Mouse (Mus musculus): ENCODE data around the gene St3gal2.
"Not testable (repeated sequence)": the region's sequence is repeated elsewhere in the genome, so short reads cannot be mapped to it uniquely, and the experiment has no call there.

The St3gal2 gene

GRCm38 (mm10) chr8:110945716-110946115 is 26.0 kb downstream of the St3gal2 start:
- Histone ChIP-seq H3K27me3 (ENCODE audit: control insufficient read depth, insufficient read depth, low read length, poor library complexity, severe bottlenecking) (no peaks in the 10 kb centered on the region), H3K36me3 (ENCODE audit: control insufficient read depth, insufficient read depth, low read length, poor library complexity, severe bottlenecking) (no peaks in the 10 kb centered on the region)
- DNase-seq (ENCODE audit: low read depth, low spot score) = no peak

DNA sequence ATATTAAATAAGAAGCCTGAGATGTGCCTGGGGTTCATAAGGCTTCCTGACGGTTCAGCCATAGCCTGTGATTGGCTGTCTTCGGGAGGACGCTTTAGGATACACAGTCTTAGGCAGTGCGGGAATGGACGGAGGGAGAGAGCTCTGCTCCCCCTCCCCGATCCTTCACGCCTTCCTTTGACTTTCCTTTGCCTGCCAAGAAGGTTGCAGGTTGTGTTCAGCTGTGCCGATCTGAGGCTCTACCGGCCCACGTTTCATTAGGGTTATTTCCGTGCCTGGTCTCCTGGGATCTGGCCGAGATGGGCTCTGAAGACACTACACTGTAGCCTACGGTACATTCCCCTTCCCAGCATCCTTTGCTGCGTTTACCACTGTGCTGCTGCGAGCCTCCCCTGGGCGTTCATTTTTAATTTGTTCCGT is 30.4 kb downstream of the St3gal2 start:
- Histone ChIP-seq H3K36me3 (ENCODE audit: control insufficient read depth, insufficient read depth, low read length, poor library complexity, severe bottlenecking) (no peaks in the 10 kb centered on the region), H3K27me3 (ENCODE audit: control insufficient read depth, insufficient read depth, low read length, poor library complexity, severe bottlenecking) (no peaks in the 10 kb centered on the region)
- DNase-seq (ENCODE audit: low read depth, low spot score) = peak; percentile 77

DNA sequence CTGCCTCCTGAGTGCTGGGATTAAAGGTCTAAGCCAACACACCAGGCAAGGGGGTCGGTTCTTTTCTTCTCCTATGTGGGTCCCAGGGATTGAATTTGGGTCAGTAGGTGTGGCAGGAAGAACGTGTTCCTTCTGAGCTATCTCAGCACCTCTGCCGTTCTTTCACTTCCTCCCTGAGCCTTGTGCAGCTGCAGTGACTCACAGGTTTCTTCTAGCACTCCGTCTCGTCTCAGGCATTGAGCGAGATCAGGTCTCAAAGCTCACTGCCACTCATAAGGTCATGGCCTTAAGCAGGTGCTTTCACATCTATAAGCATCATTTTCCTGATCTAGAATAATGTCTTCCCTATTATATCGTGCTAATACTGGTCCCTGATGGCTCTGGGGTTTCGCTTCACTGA is 35.1 kb downstream of the St3gal2 start:
- H3K27me3 ChIP-seq (ENCODE audit: control insufficient read depth, insufficient read depth, low read length, poor library complexity, severe bottlenecking) = no peaks in the 10 kb centered on the region
- DNase-seq (ENCODE audit: low read depth, low spot score) = peak; percentile 79
- H3K36me3 ChIP-seq (ENCODE audit: control insufficient read depth, insufficient read depth, low read length, poor library complexity, severe bottlenecking) = no peaks in the 10 kb centered on the region

GRCm38 (mm10) chr8:110956619-110957450 is 37.1 kb downstream of the St3gal2 start:
- Histone ChIP-seq H3K36me3 (ENCODE audit: control insufficient read depth, insufficient read depth, low read length, poor library complexity, severe bottlenecking) (no peaks in the 10 kb centered on the region), H3K27me3 (ENCODE audit: control insufficient read depth, insufficient read depth, low read length, poor library complexity, severe bottlenecking) (no peaks in the 10 kb centered on the region)
- DNase-seq (ENCODE audit: low read depth, low spot score) = no peak

DNA sequence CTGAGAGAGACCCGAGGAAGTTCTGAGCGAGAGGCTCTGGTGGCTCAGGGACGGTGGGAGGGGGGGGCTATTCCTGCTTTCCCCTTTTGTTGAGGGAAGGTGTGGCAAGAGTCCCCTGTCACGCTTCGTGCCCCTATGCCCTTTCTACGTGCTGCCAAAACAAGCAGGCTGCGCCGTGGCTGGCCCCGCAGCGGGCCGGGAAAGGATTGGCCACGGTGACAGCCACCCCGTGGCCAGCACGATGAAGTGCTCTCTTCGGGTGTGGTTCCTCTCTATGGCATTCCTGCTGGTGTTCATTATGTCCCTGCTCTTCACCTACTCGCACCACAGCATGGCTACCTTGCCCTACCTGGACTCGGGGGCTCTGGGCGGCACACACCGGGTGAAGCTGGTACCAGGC is 37.7 kb downstream of the St3gal2 start:
- no peaks in the 10 kb centered on the region for H3K36me3 ChIP-seq (ENCODE audit: control insufficient read depth, insufficient read depth, low read length, poor library complexity, severe bottlenecking)
- no peak for DNase-seq (ENCODE audit: low read depth, low spot score)

DNA sequence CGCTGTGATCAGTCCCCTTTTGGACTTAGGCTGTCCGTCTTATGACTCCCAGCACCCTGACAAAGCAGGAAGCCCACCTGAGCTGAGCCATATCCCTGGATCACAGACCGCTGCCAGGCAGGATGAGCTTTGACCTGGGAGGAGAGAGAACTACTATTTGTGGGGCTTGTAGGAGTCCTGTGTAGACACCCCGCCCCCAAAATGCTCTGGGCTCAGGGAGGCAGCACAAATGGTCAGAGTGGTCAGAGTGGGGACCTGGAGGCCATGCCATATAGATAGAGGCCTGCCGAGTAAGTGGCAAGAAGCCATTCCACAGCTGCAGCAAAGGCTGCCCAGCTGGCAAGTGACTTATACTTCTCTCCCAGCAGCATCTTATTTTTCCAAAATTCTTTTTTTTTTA is 38.4 kb downstream of the St3gal2 start:
- Histone ChIP-seq H3K27me3 (ENCODE audit: control insufficient read depth, insufficient read depth, low read length, poor library complexity, severe bottlenecking) (no peaks in the 10 kb centered on the region), H3K36me3 (ENCODE audit: control insufficient read depth, insufficient read depth, low read length, poor library complexity, severe bottlenecking) (no peaks in the 10 kb centered on the region)
- DNase-seq (ENCODE audit: low read depth, low spot score) = no peak

More for the DNA sequence above, 37.7 kb downstream of the St3gal2 start:
- H3K27me3 ChIP-seq (ENCODE audit: control insufficient read depth, insufficient read depth, low read length, poor library complexity, severe bottlenecking) = no peaks in the 10 kb centered on the region

- DNase-seq (ENCODE audit: low read depth, low spot score) = peak; percentile 23
- not testable (repeated sequence) for H3K36me3 ChIP-seq (ENCODE audit: control insufficient read depth, insufficient read depth, low read length, poor library complexity, severe bottlenecking); H3K27me3 ChIP-seq (ENCODE audit: control insufficient read depth, insufficient read depth, low read length, poor library complexity, severe bottlenecking)
Observed at GRCm38 (mm10) chr8:110958553-110958952, 38.8 kb downstream of the St3gal2 start.

DNA sequence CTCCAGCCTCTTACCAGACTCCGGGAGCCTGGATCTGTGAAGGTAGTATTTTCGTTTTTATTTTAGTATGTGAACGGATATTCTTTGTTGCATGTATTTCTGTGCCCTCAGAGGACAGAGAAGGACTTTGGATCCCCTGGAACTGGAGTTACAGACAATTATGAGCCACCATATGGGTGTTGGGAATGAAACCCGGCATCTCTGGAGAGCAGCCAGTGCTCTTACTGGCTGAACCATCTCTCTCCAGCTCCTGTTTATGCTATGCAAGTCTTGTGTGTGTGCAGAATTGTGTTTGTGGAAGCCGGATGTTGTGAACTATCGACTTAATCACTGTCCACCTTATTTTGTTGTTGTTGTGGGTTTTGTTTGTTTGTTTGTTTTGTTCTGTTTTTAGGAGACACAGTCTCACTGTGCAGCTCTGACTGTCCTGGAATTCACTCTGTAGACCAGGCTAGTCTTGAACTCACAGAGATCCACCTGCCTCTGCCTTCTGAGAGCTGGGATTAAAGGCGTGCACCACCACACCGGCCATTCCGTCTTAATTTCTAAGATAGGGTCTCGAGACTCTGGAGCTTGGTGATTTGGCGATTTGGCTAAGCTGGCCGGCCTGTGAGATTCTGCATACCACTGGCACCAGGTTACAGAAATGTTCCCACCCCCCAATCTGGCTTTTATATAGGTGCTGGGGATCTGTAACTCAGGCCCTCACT is 39.5 kb downstream of the St3gal2 start:
- Histone ChIP-seq H3K27me3 (ENCODE audit: control insufficient read depth, insufficient read depth, low read length, poor library complexity, severe bottlenecking) (no peaks in the 10 kb centered on the region), H3K36me3 (ENCODE audit: control insufficient read depth, insufficient read depth, low read length, poor library complexity, severe bottlenecking) (no peaks in the 10 kb centered on the region)
- DNase-seq (ENCODE audit: low read depth, low spot score) = no peak

GRCm38 (mm10) chr8:110959906-110960305 is 40.2 kb downstream of the St3gal2 start:
- DNase-seq (ENCODE audit: low read depth, low spot score) = no peak
- Histone ChIP-seq H3K36me3 (ENCODE audit: control insufficient read depth, insufficient read depth, low read length, poor library complexity, severe bottlenecking) (no peaks in the 10 kb centered on the region), H3K27me3 (ENCODE audit: control insufficient read depth, insufficient read depth, low read length, poor library complexity, severe bottlenecking) (no peaks in the 10 kb centered on the region)

DNA sequence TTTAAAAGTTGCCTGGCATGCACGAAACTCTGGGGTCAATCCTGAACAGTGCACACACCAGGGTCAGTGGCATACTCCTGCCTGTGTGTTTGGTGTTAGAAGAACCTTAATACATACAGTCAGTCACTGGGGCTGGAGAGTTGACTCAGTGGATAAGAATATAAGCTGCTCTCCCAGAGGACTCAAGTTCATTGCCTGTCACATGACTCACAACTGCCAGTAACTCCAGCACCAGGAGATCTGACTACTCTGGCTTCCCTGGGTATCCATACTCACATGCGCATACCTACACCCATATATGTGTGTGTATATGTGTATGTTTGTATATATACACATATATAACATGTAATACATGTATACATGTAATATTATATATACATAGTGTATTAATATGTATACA is 43.3 kb downstream of the St3gal2 start:
- no peaks in the 10 kb centered on the region for H3K27me3 ChIP-seq (ENCODE audit: control insufficient read depth, insufficient read depth, low read length, poor library complexity, severe bottlenecking)
- no peak for DNase-seq (ENCODE audit: low read depth, low spot score)
- no peaks in the 10 kb centered on the region for H3K36me3 ChIP-seq (ENCODE audit: control insufficient read depth, insufficient read depth, low read length, poor library complexity, severe bottlenecking)

DNA sequence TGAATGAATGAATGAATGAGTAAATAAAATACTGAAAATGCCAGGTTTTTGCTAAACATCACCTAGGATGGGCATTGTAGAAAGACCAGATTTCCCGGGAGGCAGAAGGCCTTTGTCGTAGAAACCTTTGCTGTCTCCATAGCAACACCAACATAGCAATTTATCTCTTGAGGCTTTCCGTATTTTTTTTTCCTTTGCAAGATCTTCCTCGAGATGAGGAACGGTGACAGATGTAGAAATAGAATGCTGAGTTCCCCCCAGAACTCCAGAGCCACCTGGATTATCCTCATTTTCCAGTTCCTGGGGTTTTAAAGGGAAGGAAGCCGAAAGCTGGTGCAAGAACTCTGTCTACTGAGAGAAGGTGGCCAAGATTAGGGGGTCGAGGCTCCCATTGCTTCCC is 44.9 kb downstream of the St3gal2 start:
- DNase-seq (ENCODE audit: low read depth, low spot score) = no peak
- Histone ChIP-seq H3K27me3 (ENCODE audit: control insufficient read depth, insufficient read depth, low read length, poor library complexity, severe bottlenecking) (no peaks in the 10 kb centered on the region), H3K36me3 (ENCODE audit: control insufficient read depth, insufficient read depth, low read length, poor library complexity, severe bottlenecking) (no peaks in the 10 kb centered on the region)

DNA sequence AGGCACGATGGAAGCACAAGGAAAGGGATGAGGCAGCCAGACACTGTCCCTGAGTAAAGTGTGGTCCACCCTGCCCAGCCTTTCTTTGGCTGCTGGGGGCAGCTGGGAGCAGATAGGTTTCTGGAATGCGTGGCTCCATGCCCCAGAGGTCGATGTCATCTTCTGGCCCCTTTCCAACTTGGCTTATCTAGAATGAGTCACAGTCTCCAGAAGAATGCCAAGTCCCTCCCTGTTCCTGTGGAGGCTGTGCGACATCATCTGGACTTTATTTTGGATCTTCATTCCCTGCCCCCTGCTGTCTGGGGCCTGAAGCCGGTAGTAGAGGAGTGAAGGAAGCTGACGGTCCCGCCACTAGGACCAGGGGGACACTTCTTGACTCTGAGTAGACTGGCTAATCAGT is 45.9 kb downstream of the St3gal2 start:
- no peaks in the 10 kb centered on the region for H3K36me3 ChIP-seq (ENCODE audit: control insufficient read depth, insufficient read depth, low read length, poor library complexity, severe bottlenecking)
- H3K27me3 ChIP-seq (ENCODE audit: control insufficient read depth, insufficient read depth, low read length, poor library complexity, severe bottlenecking) = no peaks in the 10 kb centered on the region
- DNase-seq (ENCODE audit: low read depth, low spot score) = no peak

DNA sequence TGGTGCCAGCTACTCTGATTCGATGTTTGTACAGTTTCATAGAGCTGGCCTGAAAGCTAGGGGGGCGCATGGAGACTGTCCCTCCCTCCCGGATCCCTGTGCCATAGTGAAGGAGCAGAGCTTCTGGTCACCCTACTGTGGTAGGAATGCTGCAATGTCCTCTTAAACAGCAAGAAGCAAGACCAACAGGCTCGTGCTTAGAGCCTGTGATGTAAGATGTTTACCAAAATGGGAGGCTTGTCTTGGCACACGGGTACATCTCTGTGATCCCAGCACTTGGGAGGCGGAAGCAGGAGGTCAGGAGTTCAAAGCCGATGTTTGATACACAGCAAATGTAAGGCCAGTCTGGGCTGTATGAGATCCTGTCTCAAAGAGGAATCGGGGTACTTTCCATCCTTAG is 46.9 kb downstream of the St3gal2 start:
- DNase-seq (ENCODE audit: low read depth, low spot score) = no peak
- H3K36me3 ChIP-seq (ENCODE audit: control insufficient read depth, insufficient read depth, low read length, poor library complexity, severe bottlenecking) = no peaks in the 10 kb centered on the region
- H3K27me3 ChIP-seq (ENCODE audit: control insufficient read depth, insufficient read depth, low read length, poor library complexity, severe bottlenecking) = no peaks in the 10 kb centered on the region

DNA sequence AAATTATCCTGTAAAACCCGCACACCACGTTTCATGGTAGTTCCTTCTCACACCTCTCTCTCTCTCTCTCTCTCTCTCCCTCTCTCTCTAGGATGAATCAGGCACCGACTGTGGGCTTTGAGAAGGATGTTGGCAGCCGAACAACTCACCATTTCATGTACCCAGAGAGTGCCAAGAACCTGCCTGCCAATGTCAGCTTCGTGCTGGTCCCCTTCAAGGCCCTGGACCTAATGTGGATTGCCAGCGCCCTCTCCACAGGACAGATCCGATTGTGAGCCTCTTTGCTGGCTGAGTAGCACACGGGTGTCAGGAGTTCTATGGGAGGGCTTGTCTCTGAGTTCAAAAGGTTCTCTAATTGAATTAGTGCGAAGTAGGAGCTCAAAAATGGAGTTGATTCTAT is 47.6 kb downstream of the St3gal2 start:
- H3K27me3 ChIP-seq (ENCODE audit: control insufficient read depth, insufficient read depth, low read length, poor library complexity, severe bottlenecking) = no peaks in the 10 kb centered on the region
- H3K36me3 ChIP-seq (ENCODE audit: control insufficient read depth, insufficient read depth, low read length, poor library complexity, severe bottlenecking) = no peaks in the 10 kb centered on the region
- DNase-seq (ENCODE audit: low read depth, low spot score) = no peak

- Histone ChIP-seq H3K27me3 (ENCODE audit: control insufficient read depth, insufficient read depth, low read length, poor library complexity, severe bottlenecking) (no peaks in the 10 kb centered on the region), H3K36me3 (ENCODE audit: control insufficient read depth, insufficient read depth, low read length, poor library complexity, severe bottlenecking) (no peaks in the 10 kb centered on the region)
- peak; percentile 93 for DNase-seq (ENCODE audit: low read depth, low spot score)
Observed at GRCm38 (mm10) chr8:110969910-110970770, 50.4 kb downstream of the St3gal2 start.
